Mouse (Mus musculus) heart, postnatal 10 days (tissue): Measurements from ENCODE around the gene Cdk11b. TPM values are rescaled to one million over a fixed set of nuclear protein-coding genes. Genes with fewer than 3 reads are reported as not detected.
"Not testable (repeated sequence)": the region's sequence is repeated elsewhere in the genome, so short reads cannot be mapped to it uniquely, and the experiment has no call there.

Source experiments
- DNase-seq, 2 experiments: peaks; one replicate each; pipeline ENCODE4 v3.0.0; 2021
- intact Hi-C: fragments of 180-260 bp; cut with DNase I; formaldehyde crosslinking; loops from one replicate; pipeline ENCODE4 v1.15.1; 2025
- total RNA-seq, 2 experiments: library from RNA; stranded (reverse); gene quantifications; 2 replicates each; pipeline ENCODE4 v1.2.3; 2021

Cdk11b gene
- total RNA-seq, 2 experiments from 2014 or later, result 28.5 to 30.1 TPM

DNA sequence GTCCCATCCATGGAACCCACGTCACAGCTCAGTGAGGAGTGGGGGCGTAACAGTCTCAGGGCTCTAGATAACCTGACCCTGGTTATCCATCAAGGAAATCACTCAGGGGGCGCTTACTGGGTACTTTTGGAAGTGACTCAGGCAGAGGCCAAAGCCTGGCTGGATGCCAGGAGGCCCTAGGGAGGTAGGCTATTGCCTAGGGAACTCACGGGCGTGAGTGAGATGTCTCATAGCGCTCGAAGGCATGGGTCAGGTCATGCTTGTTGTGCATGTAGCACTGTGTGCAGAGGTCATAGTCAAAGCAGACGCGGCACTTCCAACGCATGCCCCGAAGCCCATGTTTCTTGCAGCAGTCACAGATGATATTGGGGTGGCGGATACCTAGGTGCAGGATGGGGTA is 36.0 kb downstream of the Cdk11b start:
- no peak for DNase-seq
- intact Hi-C loops, result no loop called here

DNA sequence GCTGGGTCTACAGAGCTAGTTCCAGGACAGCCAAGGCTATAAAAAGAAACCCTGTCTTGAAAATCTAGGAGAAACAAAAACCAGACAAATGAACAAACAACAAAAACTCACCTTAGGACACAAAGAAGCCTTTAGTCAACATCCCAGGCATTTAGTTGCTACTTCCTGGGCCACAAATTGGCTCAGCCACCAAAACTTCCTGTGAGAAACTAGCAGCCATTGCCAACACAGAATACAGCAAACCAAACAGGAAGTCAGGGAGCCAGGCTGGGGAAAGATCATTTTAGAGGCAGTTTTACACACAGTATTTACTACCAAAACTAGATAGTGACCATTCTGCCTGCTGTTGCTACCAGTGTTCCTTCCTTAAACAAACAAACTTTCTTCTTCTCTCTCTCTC is 42.2 kb downstream of the Cdk11b start:
- intact Hi-C loops, result no loop called here
- no peak for DNase-seq

DNA sequence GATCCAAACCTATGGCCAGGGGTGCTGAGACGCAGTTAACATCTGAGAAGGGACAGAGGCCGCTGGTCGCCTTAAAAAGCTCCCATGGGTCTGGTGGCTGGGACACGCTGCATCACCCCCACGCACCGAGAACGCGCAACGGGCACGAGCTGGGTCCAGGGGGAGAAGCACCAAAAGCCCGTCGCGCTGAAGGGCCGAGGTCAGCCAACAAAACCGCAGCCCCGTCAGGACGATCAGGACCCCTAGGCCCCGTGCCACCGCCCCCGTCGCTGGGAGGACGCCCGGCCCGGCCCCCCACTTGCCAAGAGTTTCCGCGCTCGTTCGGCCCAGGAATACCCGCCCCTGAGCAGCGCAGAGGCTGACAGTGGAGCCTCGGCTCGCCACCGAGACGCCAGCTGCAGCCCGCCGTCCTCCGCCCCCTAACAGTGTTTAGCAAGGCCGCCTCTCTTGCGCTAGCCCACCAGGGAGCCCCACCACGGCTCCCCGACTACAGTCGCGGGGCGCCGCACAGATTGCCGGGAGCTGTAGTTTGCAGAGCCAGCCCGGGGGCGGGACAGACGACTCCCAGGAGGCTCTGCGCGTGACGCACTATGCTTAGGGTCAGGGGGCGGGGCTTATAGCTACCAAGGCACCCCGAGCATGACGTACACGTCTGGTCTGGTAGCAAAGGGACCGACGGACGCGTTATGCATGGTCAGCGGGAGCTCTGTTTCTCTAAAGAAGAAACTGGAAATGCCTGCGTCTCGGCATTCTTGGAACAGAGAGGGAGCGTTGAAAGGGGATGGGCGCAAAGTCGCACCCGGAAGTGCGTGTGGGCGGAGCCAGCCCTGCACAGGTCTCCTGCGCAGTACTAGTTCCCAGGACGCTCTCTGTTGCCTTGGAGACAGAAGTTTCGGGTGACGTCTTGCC is 44.3 kb downstream of the Cdk11b start, which contains the start of gene Mib2:
Mib2 (minus strand) TSS at position 510 of the 909 bp plus-strand sequence.
- intact Hi-C loops, result no loop called here

DNA sequence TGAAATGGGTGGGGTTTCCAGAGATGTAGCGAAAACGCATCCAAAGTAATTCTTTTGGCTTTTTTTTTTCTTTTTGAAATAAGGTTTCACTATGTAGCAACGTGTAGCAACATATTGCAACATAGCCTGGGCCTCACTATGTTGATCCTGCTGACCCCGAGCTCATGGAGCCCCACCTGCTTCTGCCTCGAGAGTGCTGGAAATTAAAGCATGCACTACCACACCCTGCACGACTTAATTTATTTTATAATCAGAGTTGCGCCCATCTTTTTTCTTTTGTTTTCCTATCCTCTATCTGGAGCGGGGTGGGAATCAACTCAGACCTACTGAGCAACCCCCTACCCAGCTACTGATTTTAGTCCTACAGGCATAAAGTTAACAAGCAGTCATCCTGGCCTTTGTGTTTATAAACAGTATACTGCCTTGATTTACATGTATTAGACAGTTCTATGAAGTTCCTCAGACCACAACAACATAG is 45.0 kb downstream of the Cdk11b start:
- no peak for DNase-seq
- intact Hi-C loops, result loop anchor here (1.0 kb wide), 1 partner anchor 19 kb away; no protein-coding TSS in a partner anchor

More for the DNA sequence above, 44.3 kb downstream of the Cdk11b start, which contains the start of gene Mib2:
- DNase-seq, result peak; percentile 98

DNA sequence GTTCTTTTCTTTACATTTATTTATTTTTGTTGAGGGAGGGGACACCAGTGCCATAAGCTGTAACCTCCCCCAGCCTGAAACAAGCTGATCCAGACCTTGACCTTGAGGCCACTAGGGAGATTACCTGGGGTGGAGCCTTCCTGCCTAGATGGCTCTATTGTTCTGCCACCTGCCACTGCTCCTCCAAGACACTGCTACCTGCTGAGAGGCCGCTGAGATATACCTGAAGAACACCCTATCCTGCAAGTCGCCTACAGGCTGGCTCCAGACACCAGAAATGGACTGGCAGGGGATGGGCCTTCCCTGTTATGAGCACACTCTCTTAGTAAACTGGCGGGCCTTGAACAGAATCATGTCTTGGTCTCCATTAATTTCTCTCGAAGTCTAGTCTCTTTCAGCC is 45.6 kb downstream of the Cdk11b start:
- not testable (repeated sequence) for DNase-seq
- intact Hi-C loops, result loop anchor here (1.0 kb wide), 1 partner anchor 18 kb away; no protein-coding TSS in a partner anchor

DNA sequence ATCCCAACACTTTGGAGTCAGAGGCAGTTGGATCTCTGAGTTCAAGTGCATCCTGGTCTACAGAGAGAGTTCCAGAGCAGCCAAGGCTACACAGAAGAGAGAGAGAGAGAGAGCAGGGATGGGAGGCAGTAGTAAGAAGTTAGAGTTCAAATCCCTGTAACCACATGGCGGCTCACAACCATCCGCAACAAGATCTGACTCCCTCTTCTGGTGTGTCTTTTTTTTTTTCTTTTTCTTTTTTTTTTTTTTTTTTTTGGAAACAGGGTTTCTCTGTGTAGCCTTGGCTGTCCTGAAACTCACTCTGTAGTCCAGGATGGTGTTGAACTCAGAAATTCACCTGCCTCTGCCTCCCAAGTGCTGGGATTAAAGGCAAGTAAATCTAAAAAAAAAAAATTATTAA is 47.4 kb downstream of the Cdk11b start:
- DNase-seq, result no peak
- intact Hi-C loops, result no loop called here

DNA sequence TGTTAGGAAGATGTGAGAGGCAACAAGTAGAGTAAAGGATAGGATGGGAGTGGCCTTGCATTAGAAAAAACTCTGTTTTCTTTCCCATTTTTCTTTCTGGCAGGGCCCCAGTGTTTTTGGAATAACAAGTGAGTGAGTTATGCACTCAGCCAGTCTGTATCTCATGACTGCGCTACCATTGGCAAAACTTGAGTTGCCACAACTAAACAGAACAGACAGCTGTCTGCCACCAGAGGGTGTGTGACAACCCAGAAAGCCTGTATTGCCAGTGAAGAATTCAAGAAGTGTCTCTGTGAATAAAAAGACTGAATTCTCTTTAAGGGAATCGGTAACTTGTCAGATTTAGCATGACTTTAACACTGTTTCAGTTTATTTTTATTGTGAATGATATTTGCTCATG is 51.3 kb downstream of the Cdk11b start:
- intact Hi-C loops, result no loop called here

DNA sequence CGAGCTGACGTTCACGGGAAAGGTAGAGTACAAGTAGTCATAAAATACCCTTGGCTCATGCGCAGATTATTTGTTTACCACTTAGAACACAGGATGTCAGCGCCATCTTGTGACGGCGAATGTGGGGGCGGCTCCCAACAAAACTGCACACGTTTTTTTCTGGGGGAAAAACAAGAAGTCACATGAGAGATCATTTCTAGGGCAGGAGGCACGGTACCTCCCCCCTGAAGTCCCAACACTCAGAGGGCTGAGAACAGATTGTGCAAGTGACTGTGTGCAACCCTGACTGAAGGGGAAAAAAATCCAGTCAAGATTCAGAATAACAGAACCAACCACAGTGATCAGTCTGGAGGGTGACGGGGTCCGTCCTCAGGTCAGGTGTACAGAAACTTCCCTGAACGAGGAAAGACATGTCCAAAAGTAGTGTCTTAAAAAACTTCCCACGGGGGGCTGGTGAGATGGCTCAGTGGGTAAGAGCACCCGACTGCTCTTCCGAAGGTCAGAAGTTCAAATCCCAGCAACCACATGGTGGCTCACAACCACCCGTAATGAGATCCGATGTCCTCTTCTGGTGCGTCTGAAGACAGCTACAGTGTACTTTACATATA is 59.1 kb downstream of the Cdk11b start:
- intact Hi-C loops, DNase-seq: not testable (repeated sequence)

More for the DNA sequence above, 51.3 kb downstream of the Cdk11b start:
- DNase-seq, result peak in 1 of 2 experiments; percentile 46

DNA sequence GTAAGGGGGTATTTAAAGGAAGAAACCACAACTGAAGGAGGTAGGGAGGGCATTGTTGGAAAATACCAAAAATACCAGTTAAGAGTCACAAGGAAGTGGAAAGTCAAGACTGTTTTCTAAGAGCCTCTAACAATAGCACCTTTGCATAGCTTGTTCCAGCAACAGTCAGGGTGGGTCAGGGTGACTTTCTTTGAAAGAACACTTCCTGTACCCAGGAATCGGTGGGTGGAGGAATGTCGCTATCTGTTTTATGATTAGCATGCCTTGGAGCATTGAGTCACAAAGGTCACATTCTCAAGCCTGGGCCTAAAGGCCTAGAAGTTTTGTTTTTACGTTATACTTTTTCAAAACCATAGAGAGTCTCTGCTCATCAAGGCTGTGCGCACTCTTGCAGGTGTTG is 63.1 kb downstream of the Cdk11b start:
- DNase-seq, result not testable (repeated sequence)
- intact Hi-C loops, result loop anchor here (1.0 kb wide), 1 partner anchor 17 kb away; no protein-coding TSS in a partner anchor

DNA sequence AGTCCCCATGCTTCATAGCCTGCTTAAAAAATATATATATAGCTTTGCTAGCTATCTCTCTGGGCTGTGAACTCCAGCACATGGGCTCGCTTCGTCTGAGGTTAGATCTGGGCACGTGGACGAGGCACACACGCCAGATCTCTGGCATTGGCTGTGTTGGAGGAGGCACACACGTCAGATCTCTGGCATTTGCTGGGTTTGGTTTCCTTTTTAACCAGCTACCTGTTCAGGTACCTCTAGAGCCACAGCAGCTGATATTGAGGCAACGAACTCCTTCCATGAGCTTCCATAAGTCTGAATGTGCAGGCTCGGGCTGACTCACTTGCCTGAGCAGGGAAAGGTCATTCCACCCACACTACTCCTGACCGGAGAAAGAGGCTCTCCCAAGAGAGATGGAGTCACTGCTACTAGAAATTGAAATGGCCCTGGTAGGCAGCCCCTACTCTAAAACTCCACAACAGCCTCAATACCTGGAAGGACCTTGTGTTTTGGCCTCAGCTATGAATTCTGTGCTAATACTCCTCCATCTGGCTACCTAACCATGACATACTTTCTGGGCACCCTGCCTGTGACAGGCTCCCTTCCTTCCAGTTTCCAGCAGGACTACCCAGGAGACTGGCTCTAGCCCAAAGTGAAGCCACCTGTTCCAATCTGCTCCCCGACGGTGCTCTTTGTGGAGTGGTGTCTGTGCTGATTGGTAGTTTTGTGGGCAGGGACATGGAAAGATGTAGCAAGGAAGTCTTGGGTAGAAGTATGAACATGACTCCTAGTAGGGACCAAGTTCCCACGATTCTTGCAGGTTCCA is 66.1 kb downstream of the Cdk11b start:
- no peak for DNase-seq

DNA sequence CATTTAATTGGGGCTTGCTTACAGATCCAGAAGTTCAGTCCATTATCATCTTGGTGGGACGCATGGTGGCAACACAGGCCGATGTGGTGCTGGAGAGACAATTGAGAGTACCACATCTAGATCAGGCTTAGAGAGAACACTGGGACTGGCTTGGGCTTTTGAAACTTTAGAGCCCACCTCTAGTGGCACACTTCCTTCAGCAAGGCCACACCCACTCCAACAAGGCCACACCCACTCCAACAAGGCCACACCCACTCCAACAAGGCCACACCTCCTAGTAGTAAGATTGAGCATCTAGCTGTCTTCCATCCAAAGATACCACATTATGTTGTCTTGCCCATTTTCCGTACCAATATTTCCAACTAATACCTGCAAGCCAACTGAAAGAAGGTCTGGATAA is 67.8 kb downstream of the Cdk11b start:
- intact Hi-C loops, result no loop called here
- DNase-seq, result no peak

More for the DNA sequence above, 66.1 kb downstream of the Cdk11b start:
- intact Hi-C loops, result no loop called here

DNA sequence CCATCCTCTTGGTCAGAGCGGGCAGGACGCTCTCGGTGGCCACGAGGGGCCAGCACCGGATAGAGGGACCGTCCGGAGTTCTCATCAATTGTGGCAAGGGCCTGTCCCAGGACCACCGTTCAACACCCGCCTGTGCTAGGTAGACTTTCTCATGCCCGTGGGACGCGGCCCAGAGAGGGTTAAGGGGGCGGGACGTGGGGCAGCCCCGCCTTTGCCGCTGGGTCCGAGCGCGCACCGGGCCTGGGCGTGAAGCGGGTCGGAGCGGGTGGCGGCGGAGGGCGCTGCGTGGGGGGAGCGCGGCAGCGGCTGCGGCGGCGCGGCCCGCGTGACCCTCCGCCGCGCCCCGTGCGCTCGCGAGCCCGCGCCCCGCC is 69.4 kb downstream of the Cdk11b start, which contains the start of gene Fndc10:
Fndc10 (plus strand) TSS at position 232 of the 371 bp plus-strand sequence.
- peak; percentile 60 to 73 for DNase-seq
- intact Hi-C loops, result no loop called here

DNA sequence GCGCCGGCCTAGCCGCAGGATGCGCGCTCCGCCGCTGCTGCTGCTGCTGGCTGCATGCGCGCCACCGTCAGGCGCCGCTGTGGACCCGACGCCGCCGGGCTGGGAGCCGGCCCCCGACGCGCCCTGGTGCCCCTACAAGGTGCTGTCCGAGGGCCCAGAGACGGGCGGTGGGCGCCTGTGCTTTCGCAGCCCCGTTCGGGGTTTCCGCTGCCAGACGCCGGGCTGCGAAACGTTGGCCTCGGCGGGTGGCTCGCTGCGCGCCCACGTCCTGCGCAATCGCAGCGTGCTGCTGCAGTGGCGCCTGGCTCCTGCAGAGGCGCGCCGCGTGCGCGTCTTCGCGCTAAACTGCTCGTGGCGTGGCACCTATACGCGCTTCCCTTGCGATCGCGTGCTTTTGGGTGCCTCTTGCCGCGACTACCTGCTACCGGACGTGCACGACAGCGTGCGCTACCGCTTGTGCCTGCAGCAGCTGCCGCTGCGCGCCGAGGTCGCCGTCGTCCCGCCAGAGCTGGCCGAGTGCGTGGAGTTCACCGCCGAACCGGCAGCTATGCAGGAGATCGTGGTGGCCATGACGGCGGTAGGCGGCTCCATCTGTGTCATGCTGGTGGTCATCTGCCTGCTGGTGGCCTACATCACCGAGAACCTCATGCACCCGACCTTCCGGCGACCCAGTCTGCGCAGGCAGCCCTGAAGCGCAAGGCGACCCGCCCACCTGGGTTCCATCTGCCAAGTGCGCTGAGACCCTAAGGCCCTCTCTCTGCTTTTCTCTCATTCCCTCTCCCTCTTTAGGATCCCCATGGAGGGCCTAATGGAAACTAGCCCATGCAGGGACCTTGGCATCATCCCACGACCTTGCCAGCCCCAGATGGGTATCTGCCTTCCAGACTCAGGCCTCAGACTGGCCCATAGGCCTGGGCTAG is 70.1 kb downstream of the Cdk11b start:
- intact Hi-C loops, result no loop called here
- DNase-seq, result peak; percentile 73 to 74

DNA sequence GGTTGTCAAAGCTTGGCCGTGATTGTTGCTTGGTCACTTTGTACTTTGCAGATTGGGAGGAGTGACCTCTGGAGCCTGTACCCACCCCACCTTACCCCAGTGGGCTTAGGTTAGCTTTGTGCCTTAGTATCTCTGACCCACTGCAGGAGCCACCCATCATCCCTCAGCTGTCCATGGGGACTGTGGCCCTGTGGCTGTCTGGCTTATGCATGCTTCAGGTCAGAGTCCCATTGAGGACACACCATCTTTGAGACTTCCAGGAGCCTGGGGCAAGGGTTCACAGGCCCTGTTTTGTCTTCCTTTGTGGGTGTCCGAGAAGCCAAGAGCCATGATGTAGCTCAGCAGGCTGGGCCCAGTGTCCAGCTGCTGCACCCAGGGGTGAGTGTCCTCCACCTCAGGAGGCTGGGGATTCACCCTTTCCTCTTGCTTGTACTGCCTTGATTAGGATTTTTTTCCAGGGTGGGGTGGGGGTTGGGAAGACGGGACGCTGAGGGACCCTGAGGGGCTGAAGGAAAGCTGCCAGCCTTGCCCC is 70.9 kb downstream of the Cdk11b start:
- no peak for DNase-seq
- intact Hi-C loops, result no loop called here

DNA sequence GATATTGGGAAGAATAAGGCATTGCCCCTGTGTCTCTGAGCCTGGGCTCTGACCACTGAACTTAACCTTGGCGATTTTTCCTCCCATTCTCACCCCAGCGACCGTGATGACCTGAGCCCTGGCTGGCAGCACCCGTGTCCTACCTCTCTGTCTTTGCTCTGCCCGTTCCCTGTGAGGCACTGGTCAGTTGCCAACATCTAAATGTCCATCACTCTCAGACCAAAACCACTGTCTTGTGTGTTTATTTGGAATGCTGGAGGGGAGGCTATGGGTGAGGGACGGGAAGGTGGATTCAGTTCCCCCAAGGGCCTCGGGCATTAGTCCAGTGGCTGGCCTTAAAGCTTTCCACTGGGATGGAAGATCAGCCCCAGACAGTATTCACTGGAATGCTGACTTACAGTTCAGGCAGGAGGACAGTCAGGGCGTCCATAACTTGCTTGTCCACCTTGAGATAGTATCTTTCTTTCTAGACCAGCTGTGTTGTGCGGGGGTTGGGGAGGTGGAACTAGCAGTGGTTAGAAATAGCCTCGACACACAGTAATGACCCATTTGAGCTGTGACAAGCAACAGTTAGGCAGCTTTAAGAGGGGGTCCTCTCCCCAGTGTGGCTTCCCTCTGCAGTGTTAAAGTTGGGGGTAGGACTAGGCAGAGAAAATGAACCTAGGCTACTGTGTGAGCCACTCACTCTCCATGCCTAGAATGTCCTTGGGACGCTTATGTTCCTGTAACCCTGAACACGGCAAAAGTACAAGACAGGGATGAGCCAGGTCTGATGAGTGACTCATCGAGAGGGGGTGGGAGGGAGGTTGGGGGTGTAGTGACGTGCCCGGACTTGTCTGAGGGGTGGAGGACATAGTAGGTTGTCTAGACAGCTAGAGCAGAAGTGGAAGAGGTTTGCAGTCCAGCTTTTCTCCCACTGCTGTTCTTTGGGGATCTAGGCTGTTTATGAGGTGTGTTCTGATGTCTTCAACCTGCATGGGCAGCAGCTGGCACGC is 71.9 kb downstream of the Cdk11b start:
- intact Hi-C loops, result no loop called here
- no peak for DNase-seq
